Mouse (Mus musculus): ENCODE measurements around the gene Cblb. TPM values are rescaled to one million over a fixed set of nuclear protein-coding genes. Genes with fewer than 3 reads are reported as not detected.

Cblb gene
- polyA plus RNA-seq, 1 experiment from 2014 or later = 16.4 TPM

- no peak overlapping the region for H3K4me2 ChIP-seq
- no peaks in the 10 kb centered on the region for H3K27me3 ChIP-seq
- H3K9me3 ChIP-seq = no peaks in the 10 kb centered on the region
- no peak overlapping the region for H3K27ac ChIP-seq
- ATAC-seq (ENCODE audit: insufficient number of reproducible peaks, insufficient read depth, low FRiP score, low TSS enrichment, low read depth) = no peak
- no peak overlapping the region for H3K9ac ChIP-seq
- no peaks in the 10 kb centered on the region for H3K36me3 ChIP-seq
- H3K4me1 ChIP-seq = no peaks in the 10 kb centered on the region
- H3K4me3 ChIP-seq = no peak overlapping the region
- WGBS = 60% methylated on average over 2 of the region's 2 CpGs
Measured at GRCm38 (mm10) chr16:52229930-52230329, 198.9 kb downstream of the Cblb start.

GRCm38 (mm10) chr16:52242144-52242543 is 211.1 kb downstream of the Cblb start:
- H3K27me3 ChIP-seq = peaks cover 4% of the 10 kb centered on the region; the same call in 1 of the 2 replicates
- H3K4me3 ChIP-seq = no peak overlapping the region
- H3K27ac ChIP-seq = no peak overlapping the region
- H3K9ac ChIP-seq = no peak overlapping the region
- no peaks in the 10 kb centered on the region for H3K9me3 ChIP-seq
- no peaks in the 10 kb centered on the region for H3K36me3 ChIP-seq
- H3K4me2 ChIP-seq = no peak overlapping the region
- H3K4me1 ChIP-seq = no peaks in the 10 kb centered on the region
- 29% methylated on average over 2 of the region's 2 CpGs for WGBS
- no peak for ATAC-seq (ENCODE audit: insufficient number of reproducible peaks, insufficient read depth, low FRiP score, low TSS enrichment, low read depth)

- ATAC-seq (ENCODE audit: insufficient number of reproducible peaks, insufficient read depth, low FRiP score, low TSS enrichment, low read depth) = no peak
- H3K9me3 ChIP-seq = no peaks in the 10 kb centered on the region
- H3K4me3 ChIP-seq = no peak overlapping the region
- H3K4me2 ChIP-seq = no peak overlapping the region
- no peaks in the 10 kb centered on the region for H3K36me3 ChIP-seq
- H3K4me1 ChIP-seq = no peaks in the 10 kb centered on the region
- no peak overlapping the region for H3K9ac ChIP-seq
- no peak overlapping the region for H3K27ac ChIP-seq
- peaks cover 4% of the 10 kb centered on the region; the same call in 1 of the 2 replicates for H3K27me3 ChIP-seq
- WGBS = 73% methylated on average over 4 of the region's 4 CpGs
Measured at GRCm38 (mm10) chr16:52243421-52243973, 212.5 kb downstream of the Cblb start.

- 91% methylated on average over 4 of the region's 4 CpGs for WGBS
Measured at GRCm38 (mm10) chr16:52250196-52250595, 219.2 kb downstream of the Cblb start.

DNA sequence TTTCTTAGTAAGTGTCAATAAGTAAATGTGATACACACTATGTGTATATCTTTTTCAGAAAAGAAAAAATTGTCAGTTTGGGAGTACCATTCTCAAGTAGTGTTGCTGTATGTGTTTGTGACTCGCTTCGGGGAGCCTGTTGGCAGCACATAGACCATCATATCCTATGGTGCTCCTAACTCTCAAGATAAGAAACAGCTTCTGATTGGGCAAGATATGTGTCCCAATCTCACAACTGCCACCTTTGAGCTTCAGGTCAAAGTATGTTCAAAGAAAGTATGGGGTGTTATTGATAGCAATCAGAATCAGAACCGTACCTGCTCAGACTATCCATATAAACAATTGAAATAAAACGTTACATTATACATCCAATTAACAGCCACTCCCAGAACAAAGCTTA is 219.9 kb downstream of the Cblb start:
- no peak for ATAC-seq (ENCODE audit: insufficient number of reproducible peaks, insufficient read depth, low FRiP score, low TSS enrichment, low read depth)
- no peak overlapping the region for H3K27ac ChIP-seq
- WGBS = 84% methylated on average over 4 of the region's 4 CpGs
- peaks cover 15% of the 10 kb centered on the region for H3K36me3 ChIP-seq
- H3K27me3 ChIP-seq = no peaks in the 10 kb centered on the region
- H3K4me1 ChIP-seq = no peaks in the 10 kb centered on the region
- no peak overlapping the region for H3K4me2 ChIP-seq
- no peaks in the 10 kb centered on the region for H3K9me3 ChIP-seq
- no peak overlapping the region for H3K4me3 ChIP-seq
- no peak overlapping the region for H3K9ac ChIP-seq

More at GRCm38 (mm10) chr16:52250196-52250595, 219.2 kb downstream of the Cblb start:
- H3K27me3 ChIP-seq = no peaks in the 10 kb centered on the region
- H3K4me3 ChIP-seq = no peak overlapping the region
- H3K27ac ChIP-seq = no peak overlapping the region
- H3K4me1 ChIP-seq = no peaks in the 10 kb centered on the region
- H3K9me3 ChIP-seq = no peaks in the 10 kb centered on the region
- ATAC-seq (ENCODE audit: insufficient number of reproducible peaks, insufficient read depth, low FRiP score, low TSS enrichment, low read depth) = no peak
- H3K9ac ChIP-seq = no peak overlapping the region
- H3K4me2 ChIP-seq = no peak overlapping the region
- peaks cover 15% of the 10 kb centered on the region for H3K36me3 ChIP-seq
